Mouse (Mus musculus) testis, adult 2 months (tissue): ENCODE measurements around the gene Klk1b8. TPM values are rescaled to one million over a fixed set of nuclear protein-coding genes. Genes with fewer than 3 reads are reported as not detected.
"Not testable (repeated sequence)": the region's sequence is repeated elsewhere in the genome, so short reads cannot be mapped to it uniquely, and the experiment has no call there.

Experiments
- H3K27ac ChIP-seq: fragments of 200-500 bp; 2 replicates; pipeline ENCODE4 v1.5.1; 2012; ENCODE audit warnings: low read depth, low read length; ENCODE audit not compliant: control insufficient read depth, insufficient read depth
- H3K27me3 ChIP-seq: fragments of 200-500 bp; 2 replicates; pipeline ENCODE4 v1.6.1; 2012; ENCODE audit warnings: mild to moderate bottlenecking, low read length, moderate library complexity; ENCODE audit not compliant: control insufficient read depth, insufficient read depth
- H3K36me3 ChIP-seq: fragments of 200-500 bp; 2 replicates; pipeline ENCODE4 v1.6.1; 2012; ENCODE audit warnings: mild to moderate bottlenecking, low read length; ENCODE audit not compliant: control insufficient read depth, insufficient read depth
- H3K4me1 ChIP-seq: fragments of 200-500 bp; 2 replicates; pipeline ENCODE4 v1.6.1; 2012; ENCODE audit warnings: low read length; ENCODE audit not compliant: control insufficient read depth, insufficient read depth
- H3K4me3 ChIP-seq: fragments of 200-500 bp; 2 replicates; pipeline ENCODE4 v1.5.1; 2012; ENCODE audit warnings: low read depth, mild to moderate bottlenecking, low read length, moderate library complexity, mixed read lengths; ENCODE audit not compliant: control insufficient read depth
- CTCF ChIP-seq: fragments of 200-500 bp; IDR thresholded peaks from 2 replicates; pipeline ENCODE4 v1.5.1; 2012; ENCODE audit warnings: low read depth, mild to moderate bottlenecking, inconsistent platforms, low read length, moderate library complexity; ENCODE audit not compliant: control insufficient read depth, insufficient read depth, insufficient replicate concordance
- POLR2A ChIP-seq: fragments of 200-500 bp; IDR thresholded peaks from 2 replicates; pipeline ENCODE4 v1.6.1; 2012; ENCODE audit warnings: low read depth, mild to moderate bottlenecking, inconsistent platforms, low read length, moderate library complexity; ENCODE audit not compliant: control insufficient read depth
- polyA plus RNA-seq: library from polyadenylated mRNA; depleted of rRNA; stranded (reverse); fragments of >200 nt; gene quantifications from 2 replicates; pipeline ENCODE4 v1.2.3, GENCODE M21; 2012; rRNA removed

Klk1b8 gene
- polyA plus RNA-seq, 1 experiment = 107 TPM

- Histone ChIP-seq H3K27ac (peak overlapping the region; percentile 30; the same call in 1 of the 2 replicates), H3K4me1 (no peaks in the 10 kb centered on the region), H3K4me3 (peak overlapping the region; percentile 73), H3K27me3 (no peaks in the 10 kb centered on the region), H3K36me3 (no peaks in the 10 kb centered on the region)
- TF ChIP-seq CTCF (no peak), POLR2A (peak; percentile 81; the same call in 1 of the 2 replicates)
Measured at GRCm38 (mm10) chr7:43944727-43945264, 5.7 kb upstream of the Klk1b8 start.

GRCm38 (mm10) chr7:43952703-43953102, 2.2 kb downstream of the Klk1b8 start:
- no peaks in the 10 kb centered on the region for H3K4me1 ChIP-seq
- H3K27ac ChIP-seq = no peak overlapping the region
- H3K36me3 ChIP-seq = no peaks in the 10 kb centered on the region
- H3K27me3 ChIP-seq = no peaks in the 10 kb centered on the region
- H3K4me3 ChIP-seq = no peak overlapping the region
- no peak for TF ChIP-seq CTCF

DNA sequence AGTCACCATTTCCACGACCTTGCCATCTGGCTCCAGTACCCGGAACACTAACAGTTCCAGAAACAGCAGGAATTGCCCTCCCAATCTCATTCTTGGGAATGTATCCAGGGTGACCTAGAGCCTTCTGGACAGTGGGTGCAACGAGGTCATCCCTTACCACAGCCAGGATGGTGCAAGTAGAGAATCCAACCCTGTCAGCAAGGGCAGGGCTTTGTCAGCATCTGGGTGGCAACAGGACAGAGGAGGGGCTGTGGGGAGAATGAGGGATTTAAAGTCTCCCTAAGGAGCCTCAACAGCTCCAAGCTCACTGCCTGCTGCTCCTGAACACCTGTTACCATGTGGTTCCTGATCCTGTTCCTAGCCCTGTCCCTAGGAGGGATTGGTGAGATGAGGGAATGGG, 16.0 kb downstream of the Klk1b8 start, which contains the start of gene Klk1b1:
Gene Klk1b1, plus strand, starts transcription at position 301 of the 400 bp plus-strand sequence.
- TF ChIP-seq POLR2A (no peak), CTCF (no peak)
- Histone ChIP-seq H3K27me3 (no peaks in the 10 kb centered on the region), H3K4me3 (no peak within 1 kb of the TSS), H3K4me1 (no peaks in the 10 kb centered on the region), H3K36me3 (no peaks in the 10 kb centered on the region), H3K27ac (no peak within 1 kb of the TSS)

DNA sequence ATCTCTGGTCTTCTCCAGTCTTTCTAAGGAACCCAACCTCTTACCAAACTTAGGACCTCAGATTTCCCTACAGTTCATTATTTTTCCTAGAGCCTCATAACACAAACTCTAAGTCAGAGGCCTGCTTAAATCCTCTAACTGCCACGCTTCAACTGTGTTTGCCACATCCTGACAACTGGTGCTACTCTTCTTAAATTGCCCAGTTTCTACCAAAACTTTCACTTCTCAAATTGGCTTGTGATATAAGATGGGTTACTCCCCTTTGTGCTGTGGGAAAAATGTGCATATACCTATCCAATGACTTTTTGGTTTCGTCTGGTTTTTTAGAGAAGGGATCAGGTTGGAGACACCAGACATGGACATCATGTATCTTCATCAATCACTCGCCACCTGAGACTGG, 16.6 kb downstream of the Klk1b8 start:
- no peak for TF ChIP-seq CTCF
- no peak for TF ChIP-seq POLR2A
- no peaks in the 10 kb centered on the region for H3K36me3 ChIP-seq
- no peaks in the 10 kb centered on the region for H3K27me3 ChIP-seq
- no peaks in the 10 kb centered on the region for H3K4me1 ChIP-seq
- H3K4me3 ChIP-seq = no peak overlapping the region
- H3K27ac ChIP-seq = no peak overlapping the region

GRCm38 (mm10) chr7:43967612-43968011, 17.1 kb downstream of the Klk1b8 start:
- Histone ChIP-seq H3K27ac (no peak overlapping the region), H3K4me1 (no peaks in the 10 kb centered on the region), H3K4me3 (no peak overlapping the region), H3K36me3 (no peaks in the 10 kb centered on the region), H3K27me3 (no peaks in the 10 kb centered on the region)
- no peak for TF ChIP-seq POLR2A
- no peak for TF ChIP-seq CTCF

DNA sequence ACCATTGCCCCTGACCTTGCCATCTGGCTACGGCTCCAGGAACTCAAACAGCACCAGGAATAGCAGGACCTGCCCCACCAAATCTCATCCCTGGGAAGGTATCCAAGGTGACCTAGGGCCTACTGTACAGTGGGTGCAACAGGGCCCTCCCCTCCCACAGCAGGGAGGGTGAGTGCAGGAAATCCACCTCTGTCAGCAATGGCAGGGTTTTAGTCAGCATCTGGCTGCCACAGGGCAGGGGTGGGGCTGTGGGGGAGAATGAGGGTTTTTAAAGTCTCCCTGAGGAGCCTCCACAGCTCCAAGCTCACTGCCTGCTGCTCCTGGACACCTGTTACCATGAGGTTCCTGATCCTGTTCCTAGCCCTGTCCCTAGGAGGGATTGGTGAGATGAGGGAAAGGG, 25.3 kb downstream of the Klk1b8 start, which contains the start of gene Klk1b9:
Gene Klk1b9, plus strand, starts transcription at position 301 of the 400 bp plus-strand sequence.
- not testable (repeated sequence) for H3K4me3 ChIP-seq, H3K4me1 ChIP-seq, H3K27me3 ChIP-seq, H3K27ac ChIP-seq, H3K36me3 ChIP-seq

GRCm38 (mm10) chr7:43985657-43986056, 35.2 kb downstream of the Klk1b8 start:
- TF ChIP-seq POLR2A = no peak
- no peak for TF ChIP-seq CTCF
- Histone ChIP-seq H3K36me3 (no peaks in the 10 kb centered on the region), H3K27me3 (no peaks in the 10 kb centered on the region), H3K4me1 (no peaks in the 10 kb centered on the region), H3K4me3 (no peak overlapping the region), H3K27ac (no peak overlapping the region)

DNA sequence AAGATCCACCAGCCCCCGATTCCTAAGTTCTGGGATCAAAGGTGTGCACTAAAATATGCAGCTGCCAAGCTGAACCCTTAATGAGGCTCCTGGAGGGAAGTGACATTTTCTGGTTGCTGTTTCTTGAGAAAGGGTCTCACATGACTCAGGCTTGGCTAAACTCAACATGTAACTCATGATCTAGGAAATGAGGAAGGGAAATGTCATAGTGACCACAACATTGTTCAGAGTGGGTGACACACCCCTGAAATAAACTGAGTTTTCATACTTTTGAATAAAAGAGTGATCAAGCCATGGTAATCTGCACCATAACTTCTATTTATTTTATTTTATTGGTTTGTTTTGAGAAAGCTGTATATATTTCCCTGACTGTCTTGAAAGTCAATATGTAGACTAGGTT, 44.4 kb downstream of the Klk1b8 start:
- not testable (repeated sequence) for H3K4me3 ChIP-seq, H3K27ac ChIP-seq, H3K27me3 ChIP-seq, H3K36me3 ChIP-seq, H3K4me1 ChIP-seq

DNA sequence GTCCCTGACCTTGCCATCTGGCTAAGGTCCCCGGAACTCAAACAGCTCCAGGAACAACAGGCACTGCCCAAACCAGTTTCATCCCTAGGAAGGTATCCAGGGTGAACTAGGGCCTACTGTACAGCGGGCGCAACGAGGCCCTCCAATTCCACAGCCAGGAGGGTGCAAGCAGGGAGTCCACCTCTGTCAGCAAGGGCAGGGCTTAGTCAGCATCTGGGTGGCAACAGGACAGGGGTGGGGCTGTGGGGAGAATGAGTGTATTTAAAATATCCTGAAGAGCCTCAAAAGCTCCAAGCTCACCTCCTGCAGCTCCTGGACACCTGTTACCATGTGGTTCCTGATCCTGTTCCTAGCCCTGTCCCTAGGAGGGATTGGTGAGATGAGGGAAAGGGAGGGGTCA, 45.1 kb downstream of the Klk1b8 start, which contains the start of gene Klk1b11:
Gene Klk1b11, plus strand, starts transcription at position 301 of the 400 bp plus-strand sequence.
- not testable (repeated sequence) for H3K27ac ChIP-seq, H3K4me3 ChIP-seq, H3K27me3 ChIP-seq, H3K36me3 ChIP-seq, H3K4me1 ChIP-seq

Other genes starting within 250 kb of the Klk1b8 start
- gene Klk13, start 238.1 kb upstream of the Klk1b8 start, polyA plus RNA-seq = not detected in 2 replicates
- not detected in 2 replicates for gene Klk12, start 181.8 kb upstream of the Klk1b8 start, polyA plus RNA-seq
- not detected in 2 replicates for gene Klk11, start 176.1 kb upstream of the Klk1b8 start, polyA plus RNA-seq
- not detected in 2 replicates for gene Klk10, start 169.6 kb upstream of the Klk1b8 start, polyA plus RNA-seq
- not detected in 2 replicates for gene Klk9, start 158.8 kb upstream of the Klk1b8 start, polyA plus RNA-seq
- 0.09 and 0.31 TPM in 2 replicates for gene Klk8, start 153.1 kb upstream of the Klk1b8 start, polyA plus RNA-seq
- not detected in 2 replicates for gene Klk7, start 139.4 kb upstream of the Klk1b8 start, polyA plus RNA-seq
- 0.10 TPM in 1 of 2 replicates, not detected in the other for gene Klk6, start 126.2 kb upstream of the Klk1b8 start, polyA plus RNA-seq
- gene Klk5, start 108.7 kb upstream of the Klk1b8 start, polyA plus RNA-seq = not detected in 2 replicates
- 0.08 TPM in 1 of 2 replicates, not detected in the other for gene Klk4, start 69.5 kb upstream of the Klk1b8 start, polyA plus RNA-seq
- gene Klk15, start 16.9 kb upstream of the Klk1b8 start, polyA plus RNA-seq = 0.91 and 1.4 TPM in 2 replicates
- 1.1 and 2.1 TPM in 2 replicates for gene Klk1b1, start 16.1 kb downstream of the Klk1b8 start, polyA plus RNA-seq
- gene Klk1b9, start 25.4 kb downstream of the Klk1b8 start, polyA plus RNA-seq = 13.8 and 14.9 TPM in 2 replicates
- not detected in 2 replicates for gene Klk1b11, start 45.2 kb downstream of the Klk1b8 start, polyA plus RNA-seq
- gene Klk1b26, start 61.5 kb downstream of the Klk1b8 start, polyA plus RNA-seq = 13.7 and 14.6 TPM in 2 replicates
- 41.9 and 52.7 TPM in 2 replicates for gene Klk1b27, start 101.6 kb downstream of the Klk1b8 start, polyA plus RNA-seq
- gene Klk1b21, start 151.7 kb downstream of the Klk1b8 start, polyA plus RNA-seq = 72.1 and 73.2 TPM in 2 replicates
- gene Klk1b22, start 162.0 kb downstream of the Klk1b8 start, polyA plus RNA-seq = 7.0 and 9.2 TPM in 2 replicates
- 0.89 and 1.9 TPM in 2 replicates for gene Klk1b16, start 186.1 kb downstream of the Klk1b8 start, polyA plus RNA-seq
- gene Klk1b24, start 237.6 kb downstream of the Klk1b8 start, polyA plus RNA-seq = 74.1 and 87.1 TPM in 2 replicates
- gene Klk1b3, start 247.5 kb downstream of the Klk1b8 start, polyA plus RNA-seq = 5.2 and 7.8 TPM in 2 replicates